In the genomic region with DNA sequence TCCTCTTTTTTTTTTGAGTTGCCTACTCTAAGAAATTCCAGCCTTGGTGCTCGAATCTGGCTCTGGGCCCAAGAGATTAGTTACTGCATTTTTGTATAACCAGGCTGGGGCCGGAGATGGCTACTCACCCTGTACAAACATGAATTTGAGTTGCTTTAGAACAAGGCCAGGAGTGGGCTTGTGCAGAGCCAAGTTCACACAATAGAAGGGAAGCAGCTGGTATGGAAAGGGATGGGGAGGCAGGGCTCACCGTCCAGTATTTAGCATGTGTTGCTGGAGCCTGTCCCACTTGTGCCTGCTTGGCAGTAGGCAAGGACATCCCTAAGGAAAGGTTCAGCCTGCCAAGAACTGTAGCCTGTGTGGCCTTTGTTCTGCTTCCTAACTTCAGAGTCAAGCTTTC, we compare ENCODE assay signal across 9 mouse cellular contexts. TPM values are rescaled to one million over a fixed set of nuclear protein-coding genes. Genes with fewer than 3 reads are reported as not detected.
DNase-seq lines count a peak whose midpoint lies in the region; ATAC-seq and TF ChIP-seq lines count a peak whose summit lies in the region.
"Had no signal": no experiment of that assay in that cellular context is flagged by ENCODE, and none has a peak within 500 bp of the region (broad histone marks: within the 10 kb centered on the region; RNA-seq: fewer than 3 reads in every experiment).

No protein-coding gene starts in this region.

- H3K36me3 ChIP-seq in heart, embryonic 10.5 days: no peaks in the 10 kb centered on the region
- H3K36me3 ChIP-seq in forebrain, postnatal 0 days (ENCODE audit: insufficient read depth): no peaks in the 10 kb centered on the region
- no peaks in the 10 kb centered on the region for H3K36me3 ChIP-seq in kidney, embryonic 16.5 days (ENCODE audit: insufficient read depth, low read length)
- H3K36me3 ChIP-seq: liver, embryonic 13.5 days had no signal

- no peak overlapping the region for H3K4me3 ChIP-seq in heart, embryonic 10.5 days
- no peak overlapping the region for H3K4me3 ChIP-seq in forebrain, postnatal 0 days (ENCODE audit: low read depth, low read length)
- H3K4me3 ChIP-seq in kidney, embryonic 16.5 days (ENCODE audit: low read length): no peak overlapping the region
- H3K4me3 ChIP-seq: liver, embryonic 13.5 days had no signal

- no peak overlapping the region for H3K4me2 ChIP-seq in forebrain, postnatal 0 days (ENCODE audit: low read depth)
- no peak overlapping the region for H3K4me2 ChIP-seq in kidney, embryonic 16.5 days (replicated peaks; ENCODE audit: low read depth, low read length)
- H3K4me2 ChIP-seq: liver, embryonic 13.5 days had no signal

- H3K9me3 ChIP-seq in heart, embryonic 10.5 days: no peaks in the 10 kb centered on the region
- H3K9me3 ChIP-seq in forebrain, postnatal 0 days (ENCODE audit: low read length): no peaks in the 10 kb centered on the region
- no peaks in the 10 kb centered on the region for H3K9me3 ChIP-seq in kidney, embryonic 16.5 days (ENCODE audit: low read length)
- H3K9me3 ChIP-seq: liver, embryonic 13.5 days had no signal

- no peak for TF ChIP-seq CTCF in forebrain, postnatal 0 days (IDR thresholded peaks at IDR 0.05; ENCODE audit: low read depth)

- peak; percentile 71 for ATAC-seq in forebrain, postnatal 0 days
- ATAC-seq in kidney, embryonic 16.5 days (ENCODE audit: low FRiP score, low TSS enrichment): no peak

- 58% methylated on average over 3 of the region's 3 CpGs for WGBS in heart, embryonic 10.5 days
- WGBS in forebrain, postnatal 0 days: 24% methylated on average over 3 of the region's 3 CpGs
- 54% methylated on average over 3 of the region's 3 CpGs for WGBS in kidney, embryonic 16.5 days

- DNase-seq in heart, adult 11 months: peak; percentile 94
- no peak for DNase-seq in heart, embryonic 10.5 days (ENCODE audit: low spot score)
- DNase-seq in adrenal gland, adult 8-10 months: peak; percentile 40
- DNase-seq in forebrain, postnatal 0 days: peak; percentile 42
- DNase-seq in ovary, postnatal 14 days (ENCODE audit: low spot score): peak; percentile 33
- no peak for DNase-seq in thymus, adult 18-20 months
- no peak for DNase-seq in urinary bladder, postnatal 25 days (ENCODE audit: low spot score)
- DNase-seq: liver, embryonic 13.5 days had no signal

- no peak overlapping the region for H3K27ac ChIP-seq in heart, embryonic 10.5 days
- H3K27ac ChIP-seq in forebrain, postnatal 0 days (ENCODE audit: low read depth, low read length): no peak overlapping the region
- 0 out of 2 replicates have a peak overlapping the region, but pooled peaks have one; percentile 0 for H3K27ac ChIP-seq in kidney, embryonic 16.5 days (ENCODE audit: low read length)
- H3K27ac ChIP-seq: liver, embryonic 13.5 days had no signal

- no peak overlapping the region for H3K9ac ChIP-seq in forebrain, postnatal 0 days
- H3K9ac ChIP-seq in kidney, embryonic 16.5 days (replicated peaks; ENCODE audit: low read length): no peak overlapping the region
- H3K9ac ChIP-seq: liver, embryonic 13.5 days had no signal

- H3K4me1 ChIP-seq in heart, embryonic 10.5 days: no peaks in the 10 kb centered on the region
- H3K4me1 ChIP-seq in forebrain, postnatal 0 days (ENCODE audit: insufficient read depth): no peaks in the 10 kb centered on the region
- no peaks in the 10 kb centered on the region; the same call in 1 of the 2 replicates for H3K4me1 ChIP-seq in kidney, embryonic 16.5 days (ENCODE audit: insufficient read depth, low read length)
- H3K4me1 ChIP-seq: liver, embryonic 13.5 days had no signal

- H3K27me3 ChIP-seq in heart, embryonic 10.5 days (ENCODE audit: insufficient read depth, poor library complexity, severe bottlenecking): no peaks in the 10 kb centered on the region
- no peaks in the 10 kb centered on the region for H3K27me3 ChIP-seq in forebrain, postnatal 0 days (ENCODE audit: insufficient read depth, low read length)
- no peaks in the 10 kb centered on the region for H3K27me3 ChIP-seq in kidney, embryonic 16.5 days (ENCODE audit: insufficient read depth, low read length)
- H3K27me3 ChIP-seq: liver, embryonic 13.5 days had no signal

RNA-seq across cellular contexts. Expression of a gene that starts 30.7 kb away (rescaled TPM):
- 3.0 and 3.9 TPM in 2 replicates for polyA plus RNA-seq in heart, embryonic 10.5 days (2016; fragmentation: Nextera tagmentation; extraction: Ambion mirVana)
- under 1 TPM; 0.10 to 0.89 (median 0.36) TPM for total RNA-seq in adrenal gland, adult 8-10 months (2022)
- total RNA-seq in forebrain, postnatal 0 days (2014; rRNA removed): 2.5 and 3.1 TPM in 2 replicates
- 1.1 and 1.6 TPM in 2 replicates for polyA plus RNA-seq in forebrain, postnatal 0 days (2015; fragmentation: Nextera tagmentation; extraction: Ambion mirVana)
- polyA plus RNA-seq in kidney, embryonic 16.5 days (2015; fragmentation: Nextera tagmentation; extraction: Ambion mirVana): 5.0 and 5.1 TPM in 2 replicates

RNA-seq across cellular contexts. Expression of a gene that starts 50.7 kb away (rescaled TPM):
- polyA plus RNA-seq in heart, embryonic 10.5 days (2016; fragmentation: Nextera tagmentation; extraction: Ambion mirVana): 11.6 and 12.3 TPM in 2 replicates
- 1 to 10 TPM; 7.4 to 9.6 (median 8.4) TPM for total RNA-seq in adrenal gland, adult 8-10 months (2022)
- 8.1 and 9.1 TPM in 2 replicates for total RNA-seq in forebrain, postnatal 0 days (2014; rRNA removed)
- polyA plus RNA-seq in forebrain, postnatal 0 days (2015; fragmentation: Nextera tagmentation; extraction: Ambion mirVana): 8.8 and 12.0 TPM in 2 replicates
- polyA plus RNA-seq in kidney, embryonic 16.5 days (2015; fragmentation: Nextera tagmentation; extraction: Ambion mirVana): 18.1 and 18.7 TPM in 2 replicates

Comparison
In these comparisons a context has a peak if more than half of its experiments do, and no peak if none do; other contexts are left out.
1. DNase-seq: peak in heart, adult 11 months (single experiment), adrenal gland, adult 8-10 months (single experiment), forebrain, postnatal 0 days (single experiment) and ovary, postnatal 14 days (single experiment); none in heart, embryonic 10.5 days (single experiment), thymus, adult 18-20 months (0 of 2) and urinary bladder, postnatal 25 days (single experiment).